Mouse (Mus musculus) lung, embryonic 16.5 days (tissue): ENCODE data around the gene Mthfr. TPM values are rescaled to one million over a fixed set of nuclear protein-coding genes. Genes with fewer than 3 reads are reported as not detected.
A peak's percentile ranks its signal among the peaks of the same experiment; 100 is the strongest.

Experiments
- ATAC-seq: fragments of 200-750 bp; cut with Nextera tagmentation; 2 replicates; pipeline ENCODE4 v1.8.0; 2017; ENCODE audit warnings: low read depth, mild to moderate bottlenecking, moderate library complexity
- H3K27ac ChIP-seq: fragments of 300-500 bp; sonication (generic); 2 replicates; pipeline ENCODE4 v1.5.1; 2014; ENCODE audit warnings: mild to moderate bottlenecking, control low read depth, low read length
- H3K27me3 ChIP-seq: fragments of 300-500 bp; sonication (generic); 2 replicates; pipeline ENCODE4 v1.6.1; 2014; ENCODE audit warnings: low read depth, low read length, mixed read lengths; ENCODE audit not compliant: control insufficient read depth, insufficient read depth
- H3K36me3 ChIP-seq: fragments of 300-500 bp; sonication (generic); 2 replicates; pipeline ENCODE4 v1.6.1; 2014; ENCODE audit warnings: low read length; ENCODE audit not compliant: control insufficient read depth, insufficient read depth
- H3K4me1 ChIP-seq: fragments of 300-500 bp; sonication (generic); replicated peaks from 2 replicates; pipeline ENCODE4 v1.6.1; 2014; ENCODE audit warnings: low read length, mixed read lengths; ENCODE audit not compliant: control insufficient read depth, insufficient read depth
- H3K4me2 ChIP-seq: fragments of 300-500 bp; sonication (generic); 2 replicates; pipeline ENCODE4 v1.6.1; 2014; ENCODE audit warnings: low read depth, low read length, control low read depth
- H3K4me3 ChIP-seq: fragments of 300-500 bp; sonication (generic); 2 replicates; pipeline ENCODE4 v1.5.1; 2014; ENCODE audit warnings: mild to moderate bottlenecking, low read length, control low read depth
- H3K9ac ChIP-seq: fragments of 300-500 bp; sonication (generic); 2 replicates; pipeline ENCODE4 v1.6.1; 2014; ENCODE audit warnings: low read length, control low read depth
- H3K9me3 ChIP-seq: fragments of 300-500 bp; sonication (generic); 2 replicates; pipeline ENCODE4 v1.6.1; 2016; ENCODE audit warnings: low read length; ENCODE audit not compliant: control insufficient read depth
- WGBS: fragments of 180-500 bp; shearing (Covaris S2); extraction: QIAGEN DNeasy Blood & Tissue Kit; methylation state at CpG from one replicate; pipeline ENCODE4 v1.1.7; 2014; 5-methylcytosine and 5-hydroxymethylcytosine counted together
- polyA plus RNA-seq: library from polyadenylated mRNA; unstranded; fragments of >200 nt; fragmentation: Nextera tagmentation; extraction: Ambion mirVana; gene quantifications from 2 replicates; pipeline ENCODE4 v1.2.1, GENCODE M21; 2015

Gene Mthfr
- 21.3 and 26.2 TPM in 2 replicates for polyA plus RNA-seq

DNA sequence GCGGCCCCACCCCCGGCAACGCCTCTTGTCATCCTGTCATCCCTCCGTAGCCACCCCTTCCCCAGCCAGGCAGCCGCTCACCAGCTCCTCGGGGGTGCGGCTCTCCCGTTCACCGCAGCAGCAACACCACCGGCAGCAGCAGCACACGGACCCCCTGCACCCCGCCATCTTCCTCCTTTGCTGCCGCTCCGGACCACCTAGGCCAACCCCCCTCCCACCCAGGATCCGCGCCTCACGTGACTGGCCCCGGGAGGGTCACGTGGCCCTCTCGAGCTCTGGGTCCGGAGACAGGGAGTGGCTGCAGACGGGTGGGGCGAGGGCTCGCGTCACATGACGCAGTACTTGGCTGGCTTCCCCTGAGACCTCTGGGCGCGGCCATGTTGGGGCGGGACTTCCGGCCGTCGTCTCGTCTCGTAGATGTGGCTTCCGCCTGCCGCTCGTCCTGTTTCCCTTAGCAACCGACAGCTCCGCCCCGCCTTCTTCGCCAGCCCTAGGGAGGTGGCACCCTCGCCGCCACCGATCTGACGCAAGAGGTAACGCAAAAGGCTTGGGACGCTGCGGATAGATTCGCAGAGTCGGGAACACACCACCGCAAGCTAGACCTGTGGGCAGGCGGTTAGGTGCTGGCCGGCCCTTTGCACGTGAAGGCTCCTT, at the start of gene Mthfr, which contains the start of gene Clcn6:
TSS of gene Mthfr (plus strand) at position 478 of the 654 bp plus-strand sequence.
TSS of gene Clcn6 (minus strand) at position 222 of the 654 bp plus-strand sequence.
- ATAC-seq: peak; percentile 93
- Histone ChIP-seq H3K4me2 (peak within 1 kb of the TSS; percentile 88), H3K9me3 (no peaks in the 10 kb centered on the region), H3K4me1 (peaks cover 37% of the 10 kb centered on the region), H3K27me3 (no peaks in the 10 kb centered on the region), H3K9ac (peak within 1 kb of the TSS; percentile 80), H3K27ac (peak within 1 kb of the TSS; percentile 75), H3K4me3 (peak within 1 kb of the TSS; percentile 85), H3K36me3 (peaks cover 5% of the 10 kb centered on the region; the same call in 1 of the 2 replicates)
- WGBS: under 1% methylated on average over 49 of the region's 54 CpGs

GRCm38 (mm10) chr4:147993571-147994095, 45.2 kb upstream of the Mthfr start:
- H3K4me1 ChIP-seq: no peaks in the 10 kb centered on the region
- no peak overlapping the region for H3K9ac ChIP-seq
- 58% methylated on average over 7 of the region's 7 CpGs for WGBS

DNA sequence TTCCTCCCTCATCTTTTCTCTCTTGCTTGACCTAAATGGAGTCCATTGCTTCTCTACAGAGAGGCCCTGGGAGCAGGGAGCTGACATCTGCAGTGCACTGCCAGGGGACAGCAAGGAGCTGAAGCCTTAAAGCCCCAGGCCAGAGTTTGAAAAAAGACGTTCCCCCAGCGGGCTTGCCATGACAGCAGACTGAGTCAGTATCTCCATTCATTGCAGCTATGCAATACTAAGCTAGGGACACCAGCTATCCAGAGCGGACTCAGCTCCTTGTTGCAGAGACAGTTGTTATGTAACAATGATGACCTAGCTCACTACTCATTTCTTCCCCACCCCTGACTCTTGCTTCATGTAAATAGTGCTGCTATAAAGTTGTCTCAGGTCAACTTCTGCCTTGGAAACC, 43.6 kb upstream of the Mthfr start:
- Histone ChIP-seq H3K36me3 (no peaks in the 10 kb centered on the region), H3K4me3 (no peak overlapping the region), H3K4me1 (no peaks in the 10 kb centered on the region), H3K9ac (no peak overlapping the region), H3K27me3 (no peaks in the 10 kb centered on the region), H3K9me3 (no peaks in the 10 kb centered on the region), H3K27ac (no peak overlapping the region), H3K4me2 (no peak overlapping the region)
- 72% methylated on average over 3 of the region's 3 CpGs for WGBS
- ATAC-seq: no peak

More at GRCm38 (mm10) chr4:147993571-147994095, 45.2 kb upstream of the Mthfr start:
- Histone ChIP-seq H3K4me2 (no peak overlapping the region), H3K27me3 (no peaks in the 10 kb centered on the region), H3K9me3 (no peaks in the 10 kb centered on the region), H3K36me3 (no peaks in the 10 kb centered on the region), H3K4me3 (no peak overlapping the region), H3K27ac (no peak overlapping the region)
- no peak for ATAC-seq

DNA sequence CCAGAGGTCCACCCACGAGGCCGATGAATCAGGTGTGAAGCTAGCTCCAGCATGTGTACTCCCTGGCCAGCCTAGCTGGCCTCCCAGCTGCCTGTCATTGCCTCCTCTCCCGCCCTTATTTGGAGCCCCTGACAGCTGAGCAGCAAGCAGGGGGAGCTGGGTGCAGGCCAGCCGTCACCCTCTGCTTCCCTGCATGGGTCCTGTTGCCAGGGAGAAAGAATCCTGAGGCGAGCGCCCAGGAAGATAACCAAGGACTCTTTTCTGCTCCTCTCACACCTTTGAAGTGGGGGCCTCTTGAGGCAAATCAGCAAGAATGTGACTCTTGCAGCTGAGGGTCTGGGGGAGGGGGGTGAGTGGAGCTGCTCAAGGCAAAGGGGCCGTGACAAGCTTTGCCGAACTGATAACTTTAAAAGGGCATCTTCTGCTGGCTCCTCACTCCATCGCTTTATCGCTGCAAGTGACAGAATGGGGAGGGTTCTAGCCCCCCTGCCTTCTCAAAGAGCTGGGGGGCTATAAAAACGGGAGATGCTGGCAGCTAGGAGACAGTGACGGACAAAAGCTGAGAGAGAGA, 38.6 kb upstream of the Mthfr start, which contains the start of gene Nppa:
TSS of gene Nppa (plus strand) at position 521 of the 571 bp plus-strand sequence.
- Histone ChIP-seq H3K9ac (no peak within 1 kb of the TSS), H3K9me3 (no peaks in the 10 kb centered on the region), H3K27ac (no peak within 1 kb of the TSS), H3K27me3 (no peaks in the 10 kb centered on the region), H3K4me2 (no peak within 1 kb of the TSS), H3K36me3 (no peaks in the 10 kb centered on the region), H3K4me3 (no peak within 1 kb of the TSS), H3K4me1 (no peaks in the 10 kb centered on the region)
- ATAC-seq: no peak
- 13% methylated on average over 12 of the region's 12 CpGs for WGBS

- Histone ChIP-seq H3K36me3 (0 out of 2 replicates have a peak, but pooled peaks cover 2% of the 10 kb centered on the region), H3K4me2 (no peak overlapping the region), H3K4me1 (no peaks in the 10 kb centered on the region), H3K27ac (no peak overlapping the region), H3K4me3 (no peak overlapping the region), H3K9me3 (no peaks in the 10 kb centered on the region), H3K27me3 (no peaks in the 10 kb centered on the region), H3K9ac (no peak overlapping the region)
- WGBS: 72% methylated on average over 17 of the region's 17 CpGs
- ATAC-seq: no peak
Observed at GRCm38 (mm10) chr4:148001013-148001789, 37.7 kb upstream of the Mthfr start.

DNA sequence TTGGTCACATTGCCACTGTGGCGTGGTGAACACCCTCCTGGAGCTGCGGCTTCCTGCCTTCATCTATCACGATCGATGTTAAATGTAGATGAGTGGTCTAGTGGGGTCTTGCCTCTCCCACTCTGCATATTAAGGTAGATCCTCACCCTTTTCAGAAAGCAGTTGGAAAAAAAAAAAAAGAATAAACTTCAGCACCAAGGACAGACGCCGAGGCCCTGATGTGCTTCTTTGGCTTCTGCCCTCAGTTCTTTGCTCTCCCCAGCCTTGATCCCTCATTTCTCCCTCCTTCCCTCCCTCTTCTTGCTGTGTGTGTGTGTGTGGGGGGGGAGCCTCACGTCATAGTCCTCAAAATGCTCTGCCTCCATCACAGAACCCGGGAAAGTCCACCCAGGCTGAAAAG, 37.0 kb upstream of the Mthfr start:
- no peak for ATAC-seq

GRCm38 (mm10) chr4:148004361-148004760, 34.5 kb upstream of the Mthfr start:
- Histone ChIP-seq H3K9ac (no peak overlapping the region), H3K4me2 (no peak overlapping the region), H3K27me3 (no peaks in the 10 kb centered on the region), H3K4me1 (no peaks in the 10 kb centered on the region), H3K4me3 (no peak overlapping the region), H3K9me3 (no peaks in the 10 kb centered on the region), H3K36me3 (peaks cover 20% of the 10 kb centered on the region), H3K27ac (no peak overlapping the region)
- no peak for ATAC-seq
- 88% methylated on average over 7 of the region's 7 CpGs for WGBS

More for the DNA sequence above, 37.0 kb upstream of the Mthfr start:
- Histone ChIP-seq H3K9ac (no peak overlapping the region), H3K9me3 (no peaks in the 10 kb centered on the region), H3K4me2 (no peak overlapping the region), H3K4me1 (no peaks in the 10 kb centered on the region), H3K36me3 (peaks cover 4% of the 10 kb centered on the region; the same call in 1 of the 2 replicates), H3K27ac (no peak overlapping the region), H3K4me3 (no peak overlapping the region), H3K27me3 (no peaks in the 10 kb centered on the region)
- 40% methylated on average over 8 of the region's 8 CpGs for WGBS

GRCm38 (mm10) chr4:148008412-148008811, 30.5 kb upstream of the Mthfr start:
- 81% methylated on average over 4 of the region's 4 CpGs for WGBS
- H3K27ac ChIP-seq: no peak overlapping the region
- no peaks in the 10 kb centered on the region for H3K27me3 ChIP-seq
- no peak overlapping the region for H3K9ac ChIP-seq
- no peaks in the 10 kb centered on the region for H3K9me3 ChIP-seq
- no peaks in the 10 kb centered on the region for H3K4me1 ChIP-seq
- H3K4me3 ChIP-seq: no peak overlapping the region
- H3K36me3 ChIP-seq: peaks cover 45% of the 10 kb centered on the region
- no peak overlapping the region for H3K4me2 ChIP-seq
- no peak for ATAC-seq

DNA sequence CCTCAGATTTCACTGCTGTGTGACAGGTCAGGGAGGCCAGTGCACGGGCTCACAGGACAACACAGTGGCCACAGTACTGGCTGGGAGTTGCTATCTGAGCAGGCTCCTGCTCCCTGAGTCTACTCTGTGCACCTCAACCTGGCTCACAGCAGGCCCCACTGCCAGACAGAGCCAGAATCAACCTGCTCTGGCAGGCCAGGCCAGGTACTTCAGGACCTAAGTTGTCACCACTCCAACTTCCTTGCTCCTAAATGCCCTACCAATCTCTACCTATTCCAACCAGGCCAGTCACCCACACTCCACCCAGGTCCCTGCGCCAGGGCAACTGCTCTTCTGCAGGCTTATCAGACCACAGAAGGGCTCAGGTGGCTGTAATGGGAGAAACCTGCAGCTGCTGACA, 29.2 kb upstream of the Mthfr start:
- Histone ChIP-seq H3K4me3 (no peak overlapping the region), H3K4me1 (no peaks in the 10 kb centered on the region), H3K27me3 (no peaks in the 10 kb centered on the region), H3K36me3 (peaks cover 56% of the 10 kb centered on the region), H3K9me3 (no peaks in the 10 kb centered on the region), H3K27ac (no peak overlapping the region), H3K9ac (no peak overlapping the region), H3K4me2 (no peak overlapping the region)
- WGBS: 93% methylated on average over 2 of the region's 2 CpGs
- ATAC-seq: no peak
